Mouse (Mus musculus): ENCODE results near the gene Ifnb1. TPM values are rescaled to one million over a fixed set of nuclear protein-coding genes. Genes with fewer than 3 reads are reported as not detected.

Ifnb1 gene
- polyA plus RNA-seq, 1 experiment, result not detected

DNA sequence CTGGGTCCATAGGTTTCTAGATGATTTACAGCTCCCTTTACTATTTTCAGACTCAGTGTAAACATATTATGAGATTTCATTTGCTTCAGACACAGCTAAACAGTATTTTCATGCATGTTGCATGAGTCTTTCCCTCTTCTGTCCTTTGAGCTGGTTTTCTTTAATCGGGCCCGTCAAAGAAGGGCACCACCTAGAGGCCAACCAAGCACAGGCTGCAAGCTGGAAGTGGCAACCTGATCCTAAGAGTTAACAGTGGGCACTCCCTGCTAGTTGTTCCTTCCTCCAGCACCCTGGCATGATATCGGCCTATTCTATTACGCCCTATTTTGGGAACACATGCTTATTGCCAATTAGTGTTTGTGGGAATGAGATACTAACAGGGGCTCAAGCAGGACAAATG lies 8.2 kb downstream of the Ifnb1 start:
- DNase-seq (ENCODE audit: low read depth, low spot score), result no peak
- 31% methylated on average over 4 of the region's 4 CpGs for WGBS

DNA sequence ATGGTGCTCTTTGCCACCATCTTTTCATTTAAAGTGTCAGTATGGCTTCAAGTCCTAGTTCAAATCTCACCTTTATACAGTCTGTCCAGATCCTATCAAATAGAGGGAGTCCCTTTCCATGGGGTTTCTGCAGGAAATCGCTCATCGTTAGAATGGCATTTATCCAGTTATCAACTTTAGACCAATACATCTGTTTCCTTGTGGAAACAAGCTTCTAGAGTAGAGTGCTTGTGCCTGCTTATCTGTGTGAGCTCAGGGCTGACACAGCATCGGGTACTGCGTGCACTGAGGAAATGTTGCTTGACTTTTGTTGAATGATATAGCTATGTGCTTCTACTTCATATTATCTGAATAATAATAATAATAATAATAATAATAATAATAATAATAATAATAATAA lies 8.8 kb downstream of the Ifnb1 start:
- WGBS, result 95% methylated on average over 4 of the region's 4 CpGs
- no peak for DNase-seq (ENCODE audit: low read depth, low spot score)

- no peak for DNase-seq (ENCODE audit: low read depth, low spot score)
- 66% methylated on average over 4 of the region's 4 CpGs for WGBS
Measured at GRCm38 (mm10) chr4:88503753-88504152, 18.8 kb downstream of the Ifnb1 start.

GRCm38 (mm10) chr4:88501247-88501646 lies 21.3 kb downstream of the Ifnb1 start:
- DNase-seq (ENCODE audit: low read depth, low spot score), result no peak
- WGBS, result 78% methylated on average over 3 of the region's 3 CpGs

GRCm38 (mm10) chr4:88496321-88497018 lies 26.1 kb downstream of the Ifnb1 start:
- WGBS, result 62% methylated on average over 6 of the region's 6 CpGs
- no peak for DNase-seq (ENCODE audit: low read depth, low spot score)

DNA sequence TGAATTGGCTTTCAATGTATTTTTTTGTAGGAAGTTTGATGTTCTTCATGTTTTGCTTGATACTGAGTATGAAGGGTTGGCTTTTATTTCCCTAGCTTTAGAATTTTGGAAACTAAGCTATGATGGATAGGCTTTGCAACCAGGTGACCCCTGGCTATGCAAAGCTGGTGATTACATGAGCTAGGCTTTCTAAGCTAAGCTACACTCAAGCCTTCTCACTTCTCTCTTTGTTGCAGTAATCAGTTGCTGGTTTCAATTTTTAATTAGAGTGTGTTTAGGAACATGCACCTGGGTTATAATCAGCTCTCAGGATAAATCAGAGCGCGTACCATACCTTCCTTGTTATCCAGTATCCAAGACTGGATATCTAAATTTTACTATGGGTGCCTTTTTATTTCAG lies 33.0 kb downstream of the Ifnb1 start:
- DNase-seq (ENCODE audit: low read depth, low spot score), result no peak
- WGBS, result 95% methylated on average over 2 of the region's 2 CpGs

GRCm38 (mm10) chr4:88488107-88488506 lies 34.5 kb downstream of the Ifnb1 start:
- no peak for DNase-seq (ENCODE audit: low read depth, low spot score)
- 74% methylated on average over 3 of the region's 3 CpGs for WGBS

GRCm38 (mm10) chr4:88480130-88480529 lies 42.4 kb downstream of the Ifnb1 start:
- WGBS, result 78% methylated on average over 6 of the region's 6 CpGs

DNA sequence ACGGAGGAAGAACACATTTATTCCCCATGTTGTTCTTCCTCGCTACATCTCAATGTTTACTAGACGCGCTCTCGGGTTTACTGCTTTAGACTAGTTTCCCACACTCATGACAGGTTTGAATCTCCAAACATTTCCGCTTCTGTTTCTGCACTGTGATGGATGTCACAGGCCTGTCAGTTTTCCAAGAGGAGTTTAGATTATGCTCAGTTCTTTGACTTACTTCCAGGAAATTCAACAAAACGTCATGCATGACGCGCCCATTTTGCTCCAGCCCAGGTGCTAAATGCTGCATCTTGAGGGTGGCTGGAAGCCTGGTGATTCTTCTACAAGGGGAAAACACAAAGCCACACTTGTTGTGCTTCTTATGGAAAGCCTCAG lies 43.8 kb downstream of the Ifnb1 start:
- DNase-seq (ENCODE audit: low read depth, low spot score), result no peak
- 42% methylated on average over 9 of the region's 9 CpGs for WGBS

More at GRCm38 (mm10) chr4:88480130-88480529, 42.4 kb downstream of the Ifnb1 start:
- no peak for DNase-seq (ENCODE audit: low read depth, low spot score)

- no peak for DNase-seq (ENCODE audit: low read depth, low spot score)
- WGBS, result 52% methylated on average over 4 of the region's 4 CpGs
Measured at GRCm38 (mm10) chr4:88478177-88478808, 44.3 kb downstream of the Ifnb1 start.

GRCm38 (mm10) chr4:88476511-88477210 lies 45.9 kb downstream of the Ifnb1 start:
- 44% methylated on average over 4 of the region's 4 CpGs for WGBS
- DNase-seq (ENCODE audit: low read depth, low spot score), result no peak

- WGBS, result 90% methylated on average over 3 of the region's 3 CpGs
Measured at GRCm38 (mm10) chr4:88476084-88476483, 46.5 kb downstream of the Ifnb1 start.

More at GRCm38 (mm10) chr4:88476084-88476483, 46.5 kb downstream of the Ifnb1 start:
- no peak for DNase-seq (ENCODE audit: low read depth, low spot score)

Other genes starting within 250 kb of the Ifnb1 start
- 1.0 and 1.3 TPM in 2 replicates for gene Hacd4, start 83.8 kb downstream of the Ifnb1 start, polyA plus RNA-seq (2012; rRNA removed)
- not detected in 2 replicates for gene Ifna15, start 35.5 kb upstream of the Ifnb1 start, polyA plus RNA-seq (2012; rRNA removed)
- not detected in 2 replicates for gene Ifna14, start 49.0 kb upstream of the Ifnb1 start, polyA plus RNA-seq (2012; rRNA removed)
- gene Ifna9, start 69.6 kb upstream of the Ifnb1 start, polyA plus RNA-seq (2012; rRNA removed), result not detected in 2 replicates
- not detected in 2 replicates for gene Ifna12, start 80.6 kb upstream of the Ifnb1 start, polyA plus RNA-seq (2012; rRNA removed)
- not detected in 2 replicates for gene C87499, start 111.6 kb upstream of the Ifnb1 start, polyA plus RNA-seq (2012; rRNA removed)
- not detected in 2 replicates for gene Ifna13, start 121.7 kb upstream of the Ifnb1 start, polyA plus RNA-seq (2012; rRNA removed)
- gene Ifna16, start 154.2 kb upstream of the Ifnb1 start, polyA plus RNA-seq (2012; rRNA removed), result not detected in 2 replicates
- gene Ifna2, start 161.1 kb upstream of the Ifnb1 start, polyA plus RNA-seq (2012; rRNA removed), result not detected in 2 replicates
- gene Ifnab, start 168.6 kb upstream of the Ifnb1 start, polyA plus RNA-seq (2012; rRNA removed), result not detected in 2 replicates
- 0.15 and 0.21 TPM in 2 replicates for gene Gm26566, start 199.0 kb upstream of the Ifnb1 start, polyA plus RNA-seq (2012; rRNA removed)
- gene Klhl9, start 199.7 kb upstream of the Ifnb1 start, polyA plus RNA-seq (2012; rRNA removed), result 7.2 and 12.3 TPM in 2 replicates
- not detected in 2 replicates for gene Gm13271, start 232.1 kb upstream of the Ifnb1 start, polyA plus RNA-seq (2012; rRNA removed)
- not detected in 2 replicates for gene Gm13283, start 237.3 kb upstream of the Ifnb1 start, polyA plus RNA-seq (2012; rRNA removed)